Mouse (Mus musculus): ENCODE data around the gene Als2. TPM values are rescaled to one million over a fixed set of nuclear protein-coding genes. Genes with fewer than 3 reads are reported as not detected.

Als2 gene
- polyA plus RNA-seq, 1 experiment from 2014 or later: 13.1 TPM

DNA sequence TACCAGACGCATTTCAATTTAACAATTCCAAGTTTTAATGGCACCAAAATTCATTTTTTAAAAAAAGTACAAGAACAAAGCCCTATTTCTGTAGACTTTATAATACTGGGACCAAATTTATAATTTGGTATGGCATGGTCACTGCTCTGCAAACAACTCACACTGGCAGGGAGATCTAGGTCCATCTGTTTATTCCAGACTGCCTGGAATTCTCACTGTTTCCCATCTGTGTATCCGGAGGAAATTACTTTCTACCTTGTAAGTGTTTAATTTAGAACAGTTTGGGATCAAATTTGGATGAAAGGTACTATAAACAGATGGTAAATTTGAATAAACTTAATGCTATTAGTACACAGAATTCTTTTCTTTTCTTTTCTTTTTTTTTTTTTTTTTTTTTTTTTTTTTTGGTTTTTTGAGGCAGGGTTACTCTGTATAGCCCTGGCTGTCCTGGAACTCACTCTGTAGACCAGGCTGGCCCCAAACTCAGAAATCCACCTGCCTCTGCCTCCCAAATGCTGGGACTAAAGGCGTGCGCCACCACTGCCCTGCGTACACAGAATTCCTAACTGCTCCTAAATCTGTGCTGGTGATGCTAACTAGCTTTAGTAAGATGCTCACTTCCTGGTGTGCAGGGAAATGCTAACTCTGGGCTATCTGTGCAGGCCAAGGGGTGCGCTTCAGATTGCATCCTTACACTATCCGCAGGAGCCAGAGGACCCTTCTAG lies 14.8 kb downstream of the Als2 start:
- no peak for DNase-seq (ENCODE audit: low spot score)
- Histone ChIP-seq H3K4me3 (ENCODE audit: low read depth, low read length) (no peak overlapping the region), H3K27ac (ENCODE audit: low read depth, low read length) (no peak overlapping the region), H3K9me3 (ENCODE audit: control insufficient read depth, low read length) (no peaks in the 10 kb centered on the region), H3K4me2 (no peak overlapping the region), H3K27me3 (replicated peaks; ENCODE audit: control insufficient read depth, insufficient read depth, low read length) (no peaks in the 10 kb centered on the region), H3K4me1 (replicated peaks; ENCODE audit: control insufficient read depth, insufficient read depth, low read length) (peaks cover 5% of the 10 kb centered on the region), H3K36me3 (ENCODE audit: control insufficient read depth, insufficient read depth, low read length) (no peaks in the 10 kb centered on the region), H3K9ac (ENCODE audit: low read depth, low read length) (no peak overlapping the region)
- no peak for ATAC-seq (replicated peaks; ENCODE audit: low FRiP score)
- WGBS: 89% methylated on average over 7 of the region's 7 CpGs

DNA sequence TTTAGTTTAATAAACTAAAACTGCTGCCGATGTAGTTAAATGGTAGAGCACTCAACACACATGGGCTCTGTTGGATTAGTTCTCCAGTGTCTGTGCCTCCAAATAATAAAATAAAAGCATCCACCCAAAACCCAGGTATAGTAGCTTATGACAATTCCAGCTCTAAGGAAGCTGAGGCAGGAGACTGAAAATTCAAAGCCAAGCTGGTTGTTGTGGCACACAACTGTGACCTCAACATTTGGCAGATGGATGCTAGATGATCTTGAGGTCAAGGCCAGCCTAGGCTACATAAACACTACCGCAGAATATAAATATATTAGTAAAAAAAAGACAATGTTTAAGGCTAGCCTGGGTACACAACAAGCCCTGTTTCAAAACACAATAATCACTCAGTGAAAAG lies 15.4 kb downstream of the Als2 start:
- no peak for DNase-seq (ENCODE audit: low spot score)
- no peak for ATAC-seq (replicated peaks; ENCODE audit: low FRiP score)
- no peaks in the 10 kb centered on the region; the same call in 1 of the 2 replicates for H3K36me3 ChIP-seq (ENCODE audit: control insufficient read depth, insufficient read depth, low read length)
- no peak overlapping the region for H3K4me3 ChIP-seq (ENCODE audit: low read depth, low read length)
- no peaks in the 10 kb centered on the region for H3K9me3 ChIP-seq (ENCODE audit: control insufficient read depth, low read length)
- peaks cover 5% of the 10 kb centered on the region for H3K4me1 ChIP-seq (replicated peaks; ENCODE audit: control insufficient read depth, insufficient read depth, low read length)
- no peak overlapping the region for H3K9ac ChIP-seq (ENCODE audit: low read depth, low read length)
- H3K4me2 ChIP-seq: no peak overlapping the region
- H3K27ac ChIP-seq (ENCODE audit: low read depth, low read length): no peak overlapping the region
- WGBS: 91% methylated on average over 2 of the region's 2 CpGs
- no peaks in the 10 kb centered on the region for H3K27me3 ChIP-seq (replicated peaks; ENCODE audit: control insufficient read depth, insufficient read depth, low read length)

DNA sequence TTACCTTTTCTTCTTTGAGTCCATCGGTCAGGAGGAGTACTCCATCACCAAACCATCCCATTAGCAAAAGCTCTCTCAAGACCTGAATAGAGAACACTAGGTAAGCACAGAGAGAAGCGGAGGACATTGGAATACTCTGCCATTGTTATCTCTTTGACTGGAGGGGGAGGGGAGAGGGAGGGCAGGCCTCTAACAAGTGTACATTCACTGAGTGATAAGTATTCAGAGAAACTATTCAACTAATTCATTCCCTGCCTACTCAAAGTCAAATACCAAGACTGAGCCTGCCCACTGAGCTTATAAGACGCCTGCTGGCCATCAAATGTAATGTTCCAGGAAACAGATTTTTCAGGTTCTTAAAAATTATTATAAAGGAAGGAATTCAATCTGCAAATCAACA lies 16.7 kb downstream of the Als2 start:
- Histone ChIP-seq H3K27ac (ENCODE audit: low read depth, low read length) (no peak overlapping the region), H3K9ac (ENCODE audit: low read depth, low read length) (no peak overlapping the region), H3K4me2 (no peak overlapping the region), H3K4me3 (ENCODE audit: low read depth, low read length) (no peak overlapping the region), H3K9me3 (ENCODE audit: control insufficient read depth, low read length) (no peaks in the 10 kb centered on the region), H3K27me3 (replicated peaks; ENCODE audit: control insufficient read depth, insufficient read depth, low read length) (no peaks in the 10 kb centered on the region), H3K36me3 (ENCODE audit: control insufficient read depth, insufficient read depth, low read length) (peaks cover 4% of the 10 kb centered on the region; the same call in 1 of the 2 replicates), H3K4me1 (replicated peaks; ENCODE audit: control insufficient read depth, insufficient read depth, low read length) (peaks cover 5% of the 10 kb centered on the region)
- no peak for DNase-seq (ENCODE audit: low spot score)
- 72% methylated on average over 3 of the region's 3 CpGs for WGBS
- no peak for ATAC-seq (replicated peaks; ENCODE audit: low FRiP score)

DNA sequence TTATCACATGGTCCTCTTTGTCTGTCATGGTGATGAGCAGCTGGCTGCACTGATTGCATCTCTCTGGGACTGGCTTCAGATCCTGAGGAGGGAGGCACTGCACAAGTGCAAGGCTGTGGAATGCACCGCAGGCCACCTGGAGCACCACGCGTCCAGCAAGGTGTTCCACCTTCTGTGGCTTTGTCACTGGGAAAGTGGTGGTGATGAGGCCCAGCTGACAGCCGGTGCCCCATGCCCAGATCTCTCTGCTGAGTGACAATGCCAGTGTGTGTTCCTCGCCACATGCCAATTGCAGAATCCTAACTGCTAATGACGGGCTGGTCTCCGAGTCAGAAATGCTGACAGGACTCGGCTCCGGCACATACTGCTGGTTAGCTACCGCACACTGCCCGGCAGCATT lies 21.6 kb downstream of the Als2 start:
- DNase-seq (ENCODE audit: low spot score): no peak
- Histone ChIP-seq H3K9ac (ENCODE audit: low read depth, low read length) (no peak overlapping the region), H3K9me3 (ENCODE audit: control insufficient read depth, low read length) (no peaks in the 10 kb centered on the region), H3K4me3 (ENCODE audit: low read depth, low read length) (no peak overlapping the region), H3K4me1 (replicated peaks; ENCODE audit: control insufficient read depth, insufficient read depth, low read length) (peaks cover 1% of the 10 kb centered on the region), H3K27ac (ENCODE audit: low read depth, low read length) (no peak overlapping the region), H3K27me3 (replicated peaks; ENCODE audit: control insufficient read depth, insufficient read depth, low read length) (no peaks in the 10 kb centered on the region), H3K4me2 (no peak overlapping the region), H3K36me3 (ENCODE audit: control insufficient read depth, insufficient read depth, low read length) (peaks cover 4% of the 10 kb centered on the region; the same call in 1 of the 2 replicates)
- WGBS: 91% methylated on average over 11 of the region's 11 CpGs
- no peak for ATAC-seq (replicated peaks; ENCODE audit: low FRiP score)

DNA sequence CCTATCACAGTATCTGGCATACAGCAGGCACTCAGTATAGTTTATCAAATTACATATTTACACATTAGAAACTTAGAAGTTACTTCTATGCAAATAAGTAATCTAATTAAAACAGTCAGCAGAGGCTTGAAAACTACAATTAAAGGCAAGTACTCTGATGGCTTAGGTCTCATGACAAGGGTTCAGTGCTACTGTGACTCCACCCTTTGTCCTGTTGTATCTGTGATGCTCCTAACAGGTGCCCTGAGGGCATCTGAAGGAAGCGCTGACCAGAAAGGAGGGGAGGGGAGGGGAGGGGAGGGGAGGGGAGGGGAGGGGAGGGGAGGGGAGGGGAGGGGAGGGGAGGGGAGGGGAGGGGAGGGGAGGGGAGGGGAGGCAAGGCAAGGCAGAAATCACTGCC lies 24.1 kb downstream of the Als2 start:
- 40% methylated on average over 1 of the region's 1 CpGs for WGBS
- DNase-seq (ENCODE audit: low spot score) (no peak), ATAC-seq (replicated peaks; ENCODE audit: low FRiP score) (no peak)
- Histone ChIP-seq H3K4me3 (ENCODE audit: low read depth, low read length) (no peak overlapping the region), H3K9me3 (ENCODE audit: control insufficient read depth, low read length) (no peaks in the 10 kb centered on the region), H3K4me2 (no peak overlapping the region), H3K27ac (ENCODE audit: low read depth, low read length) (0 out of 2 replicates have a peak overlapping the region, but pooled peaks have one; percentile 43), H3K36me3 (ENCODE audit: control insufficient read depth, insufficient read depth, low read length) (peaks cover 4% of the 10 kb centered on the region; the same call in 1 of the 2 replicates), H3K27me3 (replicated peaks; ENCODE audit: control insufficient read depth, insufficient read depth, low read length) (no peaks in the 10 kb centered on the region), H3K4me1 (replicated peaks; ENCODE audit: control insufficient read depth, insufficient read depth, low read length) (no peaks in the 10 kb centered on the region), H3K9ac (ENCODE audit: low read depth, low read length) (no peak overlapping the region)

DNA sequence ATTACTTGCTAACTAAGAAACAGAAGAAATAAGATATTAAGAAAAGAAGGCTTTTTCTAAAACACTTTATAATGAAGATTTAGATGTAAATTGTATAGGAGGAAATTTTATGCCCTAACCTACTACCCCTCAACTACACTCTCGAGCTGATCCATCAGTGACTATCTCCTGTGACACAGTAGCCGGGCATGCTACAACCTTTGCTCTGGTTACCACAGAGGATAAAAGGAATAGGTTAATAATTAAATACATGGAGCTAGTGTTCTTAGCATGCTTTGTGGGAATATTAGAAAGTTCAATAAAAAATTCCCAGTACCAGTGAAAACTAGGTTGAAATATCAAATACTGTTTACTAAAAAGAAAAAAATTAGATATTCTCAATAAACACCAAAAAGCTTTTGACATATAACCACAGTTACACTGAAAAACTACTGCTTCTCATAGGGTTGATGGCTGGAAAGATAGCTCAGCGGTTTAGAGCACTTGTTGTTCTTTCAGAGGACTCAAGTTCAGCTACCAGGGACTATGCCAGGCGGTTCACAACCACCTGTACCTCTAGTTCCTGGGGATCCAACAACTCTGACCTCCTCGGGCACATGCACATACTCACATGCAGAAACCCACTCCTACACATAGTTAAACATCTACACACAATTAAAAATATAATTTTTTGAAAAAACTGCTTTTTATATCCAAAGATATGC lies 24.8 kb downstream of the Als2 start:
- H3K9ac ChIP-seq (ENCODE audit: low read depth, low read length): no peak overlapping the region
- peaks cover 4% of the 10 kb centered on the region; the same call in 1 of the 2 replicates for H3K36me3 ChIP-seq (ENCODE audit: control insufficient read depth, insufficient read depth, low read length)
- no peak overlapping the region for H3K4me3 ChIP-seq (ENCODE audit: low read depth, low read length)
- 70% methylated on average over 5 of the region's 5 CpGs for WGBS
- DNase-seq (ENCODE audit: low spot score) (no peak), ATAC-seq (replicated peaks; ENCODE audit: low FRiP score) (no peak; the same call in 1 of the 2 replicates)
- no peaks in the 10 kb centered on the region for H3K4me1 ChIP-seq (replicated peaks; ENCODE audit: control insufficient read depth, insufficient read depth, low read length)
- H3K4me2 ChIP-seq: no peak overlapping the region
- no peaks in the 10 kb centered on the region for H3K9me3 ChIP-seq (ENCODE audit: control insufficient read depth, low read length)
- no peaks in the 10 kb centered on the region for H3K27me3 ChIP-seq (replicated peaks; ENCODE audit: control insufficient read depth, insufficient read depth, low read length)
- peak overlapping the region; percentile 43 for H3K27ac ChIP-seq (ENCODE audit: low read depth, low read length)

DNA sequence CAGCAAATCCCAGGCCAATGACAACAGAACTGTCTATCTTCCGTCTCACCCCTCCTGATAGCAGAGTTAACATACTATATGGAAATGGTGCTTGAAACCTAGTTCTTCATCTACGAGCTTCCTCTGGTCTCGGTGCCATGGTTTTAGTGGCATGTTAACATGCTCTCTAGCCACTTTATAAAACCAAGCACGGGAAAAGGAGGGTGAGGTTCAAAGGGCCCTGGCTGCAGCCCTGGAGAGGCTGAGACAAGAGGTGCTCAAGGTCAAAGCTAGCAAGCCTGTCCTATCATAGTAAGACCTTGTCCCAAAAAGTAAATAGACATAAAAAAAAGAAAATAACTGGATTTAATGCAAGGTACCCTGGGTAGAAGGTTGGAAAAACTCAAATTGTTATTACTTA lies 25.4 kb downstream of the Als2 start:
- no peaks in the 10 kb centered on the region for H3K27me3 ChIP-seq (replicated peaks; ENCODE audit: control insufficient read depth, insufficient read depth, low read length)
- no peak overlapping the region; the same call in 1 of the 2 replicates for H3K27ac ChIP-seq (ENCODE audit: low read depth, low read length)
- H3K4me2 ChIP-seq: no peak overlapping the region
- peaks cover 4% of the 10 kb centered on the region; the same call in 1 of the 2 replicates for H3K36me3 ChIP-seq (ENCODE audit: control insufficient read depth, insufficient read depth, low read length)
- ATAC-seq (replicated peaks; ENCODE audit: low FRiP score): no peak
- H3K4me1 ChIP-seq (replicated peaks; ENCODE audit: control insufficient read depth, insufficient read depth, low read length): no peaks in the 10 kb centered on the region
- H3K4me3 ChIP-seq (ENCODE audit: low read depth, low read length): no peak overlapping the region
- H3K9me3 ChIP-seq (ENCODE audit: control insufficient read depth, low read length): no peaks in the 10 kb centered on the region
- no peak overlapping the region; the same call in 1 of the 2 replicates for H3K9ac ChIP-seq (ENCODE audit: low read depth, low read length)
- no peak for DNase-seq (ENCODE audit: low spot score)
- WGBS: 64% methylated on average over 4 of the region's 4 CpGs

DNA sequence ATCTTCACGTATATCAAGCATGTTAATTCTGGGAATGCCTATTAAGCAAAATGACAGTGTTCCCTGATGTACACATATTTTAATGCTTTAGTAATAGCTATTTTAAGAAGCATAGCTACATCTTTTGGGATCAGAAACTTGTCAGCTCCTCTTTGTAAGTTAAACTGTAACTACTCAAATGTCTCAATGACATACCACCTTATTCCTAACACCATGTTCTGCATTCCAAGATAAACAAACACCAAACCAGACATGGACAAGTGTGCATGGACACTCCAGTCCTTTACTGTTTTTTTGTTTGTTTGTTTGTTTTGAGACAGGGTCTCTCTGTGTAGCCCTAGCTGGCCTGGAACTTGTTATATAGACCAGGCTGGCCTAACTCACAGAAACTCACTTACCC lies 28.7 kb downstream of the Als2 start:
- no peaks in the 10 kb centered on the region for H3K9me3 ChIP-seq (ENCODE audit: control insufficient read depth, low read length)
- 97% methylated on average over 1 of the region's 1 CpGs for WGBS
- H3K4me2 ChIP-seq: no peak overlapping the region
- DNase-seq (ENCODE audit: low spot score) (no peak), ATAC-seq (replicated peaks; ENCODE audit: low FRiP score) (no peak)
- no peaks in the 10 kb centered on the region; the same call in 1 of the 2 replicates for H3K36me3 ChIP-seq (ENCODE audit: control insufficient read depth, insufficient read depth, low read length)
- H3K27me3 ChIP-seq (replicated peaks; ENCODE audit: control insufficient read depth, insufficient read depth, low read length): no peaks in the 10 kb centered on the region
- no peaks in the 10 kb centered on the region for H3K4me1 ChIP-seq (replicated peaks; ENCODE audit: control insufficient read depth, insufficient read depth, low read length)
- H3K27ac ChIP-seq (ENCODE audit: low read depth, low read length): no peak overlapping the region
- H3K4me3 ChIP-seq (ENCODE audit: low read depth, low read length): no peak overlapping the region
- H3K9ac ChIP-seq (ENCODE audit: low read depth, low read length): no peak overlapping the region
